Mouse (Mus musculus) stomach, embryonic 15.5 days (tissue): Measurements from ENCODE around the gene Anln. TPM values are rescaled to one million over a fixed set of nuclear protein-coding genes. Genes with fewer than 3 reads are reported as not detected.
A peak's percentile ranks its signal among the peaks of the same experiment; 100 is the strongest.
"Not testable (repeated sequence)": the region's sequence is repeated elsewhere in the genome, so short reads cannot be mapped to it uniquely, and the experiment has no call there.

Experiments used
- ATAC-seq: fragments of 200-750 bp; cut with Nextera tagmentation; 2 replicates; pipeline ENCODE4 v1.8.0; 2017; ENCODE audit warnings: low read depth, moderate number of reproducible peaks, moderate TSS enrichment; ENCODE audit not compliant: insufficient read depth, low FRiP score
- H3K27ac ChIP-seq: fragments of 300-500 bp; sonication (generic); 2 replicates; pipeline ENCODE4 v1.5.1; 2015; ENCODE audit warnings: mild to moderate bottlenecking, inconsistent platforms
- H3K27me3 ChIP-seq: fragments of 300-500 bp; sonication (generic); replicated peaks from 2 replicates; pipeline ENCODE4 v1.6.1; 2015; ENCODE audit warnings: inconsistent platforms
- H3K36me3 ChIP-seq: fragments of 300-500 bp; sonication (generic); 2 replicates; pipeline ENCODE4 v1.6.1; 2015; ENCODE audit warnings: inconsistent platforms
- H3K4me1 ChIP-seq: fragments of 300-500 bp; sonication (generic); 2 replicates; pipeline ENCODE4 v1.6.1; 2015; ENCODE audit warnings: inconsistent platforms
- H3K4me2 ChIP-seq: fragments of 300-500 bp; sonication (generic); 2 replicates; pipeline ENCODE4 v1.6.1; 2015; ENCODE audit warnings: mild to moderate bottlenecking, inconsistent platforms
- H3K4me3 ChIP-seq: fragments of 300-500 bp; sonication (generic); replicated peaks from 2 replicates; pipeline ENCODE4 v1.5.1; 2015; ENCODE audit warnings: inconsistent platforms
- H3K9ac ChIP-seq: fragments of 300-500 bp; sonication (generic); 2 replicates; pipeline ENCODE4 v1.6.1; 2015; ENCODE audit warnings: inconsistent platforms
- H3K9me3 ChIP-seq: fragments of 300-500 bp; sonication (generic); 2 replicates; pipeline ENCODE4 v1.6.1; 2016; ENCODE audit warnings: inconsistent platforms
- WGBS: fragments of 180-500 bp; shearing (Covaris S2); methylation state at CpG from one replicate; pipeline ENCODE4 v1.1.7; 2015; 5-methylcytosine and 5-hydroxymethylcytosine counted together
- polyA plus RNA-seq: library from polyadenylated mRNA; unstranded; fragments of >200 nt; fragmentation: Nextera tagmentation; extraction: Ambion mirVana; gene quantifications from 2 replicates; pipeline ENCODE4 v1.2.1, GENCODE M21; 2015

Gene Anln
- polyA plus RNA-seq, 1 experiment from 2014 or later: 47.9 TPM

DNA sequence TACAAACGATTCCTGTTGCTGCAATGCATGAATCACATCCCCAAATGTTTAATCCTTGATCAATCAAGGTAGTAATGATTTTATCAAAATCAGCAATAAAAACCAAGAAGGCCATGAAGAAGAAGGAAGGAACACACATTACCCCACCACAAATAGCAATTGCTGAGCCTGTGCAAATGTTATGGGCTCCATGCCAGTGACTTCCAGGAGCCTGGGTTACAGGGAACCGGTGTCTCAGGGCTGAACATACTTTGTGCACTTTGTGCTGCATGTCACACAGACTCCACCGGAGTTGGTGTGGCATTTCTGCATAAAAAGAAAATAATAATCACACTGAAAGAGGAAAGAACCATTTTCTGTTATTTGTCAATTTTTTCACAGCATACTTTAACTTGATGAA, 74.9 kb downstream of the Anln start:
- H3K4me3 ChIP-seq: no peak overlapping the region
- no peak for ATAC-seq
- no peaks in the 10 kb centered on the region for H3K36me3 ChIP-seq
- H3K9ac ChIP-seq: no peak overlapping the region
- no peaks in the 10 kb centered on the region for H3K9me3 ChIP-seq
- H3K4me1 ChIP-seq: no peaks in the 10 kb centered on the region
- H3K4me2 ChIP-seq: no peak overlapping the region
- no peak overlapping the region for H3K27ac ChIP-seq
- WGBS: 74% methylated on average over 3 of the region's 3 CpGs
- H3K27me3 ChIP-seq: no peaks in the 10 kb centered on the region

DNA sequence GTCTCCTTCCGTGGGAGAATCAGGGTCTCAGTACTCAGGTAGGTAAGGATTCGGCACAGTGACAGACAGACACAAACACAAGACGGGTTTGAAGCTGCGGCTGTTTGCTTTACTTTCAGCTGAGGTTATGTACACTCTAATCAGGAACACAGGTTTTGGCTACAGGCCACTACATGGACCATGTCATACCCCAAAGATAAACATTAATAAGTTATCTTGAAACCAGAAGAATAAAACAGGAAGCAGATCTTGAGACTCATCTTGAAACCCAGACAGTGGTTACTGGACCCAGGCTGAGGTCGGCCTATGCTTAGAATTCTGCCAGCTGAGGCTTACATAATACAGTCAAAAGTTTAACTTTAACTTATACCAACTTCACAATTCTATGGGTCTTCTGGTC, 75.8 kb downstream of the Anln start:
- H3K4me1 ChIP-seq: no peaks in the 10 kb centered on the region

DNA sequence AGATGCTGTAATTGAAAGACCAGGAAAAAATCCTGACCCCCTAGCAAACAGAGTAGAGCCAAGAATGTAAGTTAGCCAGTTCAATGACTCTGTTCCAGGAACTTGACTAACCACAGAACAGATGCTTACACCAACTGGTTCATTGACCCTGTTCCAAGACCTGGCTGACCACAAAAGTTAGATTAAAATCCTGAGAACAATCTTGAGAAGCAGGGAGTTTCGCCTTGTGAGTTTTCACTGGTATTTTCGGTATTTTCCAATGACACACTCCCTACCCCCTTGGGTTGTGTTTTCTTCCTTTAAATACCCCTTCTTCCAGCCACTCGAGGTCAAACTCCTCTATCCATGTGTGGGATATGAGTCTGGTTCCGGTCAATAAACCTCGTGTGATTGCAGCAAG, 79.3 kb downstream of the Anln start:
- Histone ChIP-seq H3K27ac (no peak overlapping the region), H3K4me3 (no peak overlapping the region), H3K36me3 (peaks cover 5% of the 10 kb centered on the region; the same call in 1 of the 2 replicates), H3K27me3 (no peaks in the 10 kb centered on the region), H3K9ac (no peak overlapping the region), H3K4me1 (peaks cover 7% of the 10 kb centered on the region; the same call in 1 of the 2 replicates), H3K9me3 (no peaks in the 10 kb centered on the region), H3K4me2 (no peak overlapping the region)
- WGBS: 88% methylated on average over 5 of the region's 5 CpGs
- no peak for ATAC-seq

More for the DNA sequence above, 75.8 kb downstream of the Anln start:
- Histone ChIP-seq H3K9me3 (no peaks in the 10 kb centered on the region), H3K27me3 (no peaks in the 10 kb centered on the region), H3K36me3 (no peaks in the 10 kb centered on the region), H3K4me2 (no peak overlapping the region), H3K4me3 (no peak overlapping the region), H3K9ac (no peak overlapping the region), H3K27ac (no peak overlapping the region)
- ATAC-seq: no peak
- 65% methylated on average over 5 of the region's 5 CpGs for WGBS

DNA sequence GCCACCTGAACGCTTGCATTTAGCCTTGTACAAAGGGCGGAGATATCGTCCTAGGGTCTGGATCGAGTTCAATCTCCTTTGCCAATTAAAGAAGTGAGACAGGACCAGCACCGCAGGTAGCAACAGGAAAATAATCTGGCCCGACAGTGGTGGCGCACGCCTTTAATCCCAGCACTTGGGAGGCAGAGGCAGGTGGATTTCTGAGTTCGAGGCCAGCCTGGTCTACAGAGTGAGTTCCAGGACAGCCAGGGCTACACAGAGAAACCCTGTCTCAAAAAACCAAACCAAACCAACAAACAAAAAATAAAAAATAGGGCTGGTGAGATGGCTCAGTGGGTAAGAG, 81.1 kb downstream of the Anln start:
- H3K4me1 ChIP-seq, ATAC-seq, H3K9me3 ChIP-seq, H3K27me3 ChIP-seq: not testable (repeated sequence)
- Histone ChIP-seq H3K4me2 (peak overlapping the region; percentile 91), H3K4me3 (peak overlapping the region; percentile 95), H3K27ac (peak overlapping the region; percentile 18; the same call in 1 of the 2 replicates), H3K9ac (peak overlapping the region; percentile 90; the same call in 1 of the 2 replicates), H3K36me3 (peaks cover 11% of the 10 kb centered on the region)
- 16% methylated on average over 9 of the region's 9 CpGs for WGBS

DNA sequence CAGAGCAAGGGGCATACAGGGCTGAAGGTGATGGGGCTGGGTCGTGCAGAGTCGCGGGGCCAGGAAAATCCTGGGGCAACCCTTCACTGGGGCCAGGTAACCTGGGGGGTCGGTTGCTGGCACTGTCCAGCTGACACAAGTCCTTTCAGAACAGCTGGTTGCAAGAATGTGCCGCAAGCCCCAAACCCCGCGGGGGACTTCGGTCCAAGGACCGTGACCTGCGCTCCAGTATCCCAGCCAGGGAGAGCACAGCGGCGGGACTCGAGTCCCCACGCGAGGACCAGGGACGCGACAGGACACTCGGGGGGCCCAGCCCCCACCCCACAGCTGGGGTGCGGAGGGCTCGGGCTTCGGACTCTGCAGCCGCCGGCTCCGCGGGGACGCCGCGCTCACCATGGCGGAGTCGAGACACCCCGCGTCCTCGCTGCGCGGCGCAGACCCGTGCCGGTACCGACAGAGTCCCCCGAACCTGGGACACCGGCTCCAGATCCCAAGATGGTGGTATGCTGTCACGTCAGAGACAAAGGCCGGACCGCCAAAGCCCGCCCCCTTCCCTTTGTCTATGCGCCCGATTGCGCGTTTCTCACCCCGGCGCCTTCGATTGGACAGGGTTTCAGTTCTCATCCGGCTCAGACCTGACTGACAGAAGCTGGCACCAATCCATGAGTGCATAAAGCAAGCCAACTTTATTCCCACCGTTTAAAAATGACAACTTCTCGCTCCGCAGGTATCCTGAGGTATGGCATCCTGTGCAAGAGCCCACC, 81.7 kb downstream of the Anln start, which contains the start of gene Zfp810:
Gene Zfp810, minus strand, starts transcription at position 493 of the 764 bp plus-strand sequence.
- peak; percentile 98 for ATAC-seq
- under 1% methylated on average over 56 of the region's 56 CpGs for WGBS
- Histone ChIP-seq H3K36me3 (peaks cover 13% of the 10 kb centered on the region), H3K9me3 (no peaks in the 10 kb centered on the region), H3K27ac (peak within 1 kb of the TSS; percentile 48), H3K27me3 (no peaks in the 10 kb centered on the region), H3K4me1 (peaks cover 7% of the 10 kb centered on the region; the same call in 1 of the 2 replicates), H3K4me3 (peak within 1 kb of the TSS; percentile 95), H3K9ac (peak within 1 kb of the TSS; percentile 90), H3K4me2 (peak within 1 kb of the TSS; percentile 91)

DNA sequence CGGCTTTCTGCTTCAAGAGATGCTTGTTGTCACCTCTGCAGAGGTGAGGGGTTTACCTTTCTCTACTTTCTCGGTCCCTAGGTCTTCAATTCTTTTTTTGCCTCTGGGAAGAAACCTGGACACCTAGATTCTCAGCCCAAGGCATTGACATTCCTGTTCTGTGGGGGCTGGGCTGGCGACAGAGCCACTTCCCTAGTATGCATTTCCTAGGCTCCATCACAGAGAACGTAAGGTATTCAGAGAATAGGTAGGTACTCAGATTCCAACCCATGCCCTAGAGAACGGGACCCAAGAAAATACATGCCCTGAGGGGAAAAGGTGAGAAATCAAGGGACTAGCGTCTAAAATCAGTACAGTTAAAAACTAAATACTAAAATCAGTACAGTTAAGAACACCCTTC, 82.3 kb downstream of the Anln start:
- H3K27ac ChIP-seq: peak overlapping the region; percentile 48; the same call in 1 of the 2 replicates

DNA sequence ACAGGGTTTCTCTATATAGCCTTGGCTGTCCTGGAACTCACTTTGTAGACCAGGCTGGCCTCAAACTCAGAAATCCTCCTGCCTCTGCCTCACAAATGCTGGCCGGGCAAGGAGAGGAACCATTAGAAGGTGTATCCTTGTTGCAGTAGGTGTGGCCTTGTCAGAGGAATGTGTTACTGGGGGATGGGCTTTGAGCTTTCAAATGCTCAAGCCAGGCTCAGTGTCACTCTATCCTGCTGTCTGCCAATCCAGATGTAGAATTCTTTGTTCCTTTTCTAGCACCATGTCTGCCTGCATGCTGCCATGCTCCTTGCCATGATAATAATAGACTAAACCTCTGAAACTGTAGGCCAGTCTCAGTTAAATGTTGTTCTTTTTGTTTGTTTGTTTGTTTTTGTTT, 86.8 kb downstream of the Anln start:
- ATAC-seq: no peak
- Histone ChIP-seq H3K36me3 (peaks cover 35% of the 10 kb centered on the region), H3K27ac (no peak overlapping the region), H3K9ac (no peak overlapping the region), H3K9me3 (no peaks in the 10 kb centered on the region), H3K27me3 (no peaks in the 10 kb centered on the region), H3K4me3 (no peak overlapping the region), H3K4me2 (no peak overlapping the region), H3K4me1 (peaks cover 7% of the 10 kb centered on the region; the same call in 1 of the 2 replicates)
- 94% methylated on average over 1 of the region's 1 CpGs for WGBS

More for the DNA sequence above, 82.3 kb downstream of the Anln start:
- no peaks in the 10 kb centered on the region for H3K9me3 ChIP-seq
- 13% methylated on average over 6 of the region's 6 CpGs for WGBS
- peaks cover 13% of the 10 kb centered on the region for H3K36me3 ChIP-seq
- H3K9ac ChIP-seq: peak overlapping the region; percentile 90
- H3K4me3 ChIP-seq: peak overlapping the region; percentile 95
- peak overlapping the region; percentile 91 for H3K4me2 ChIP-seq
- H3K27me3 ChIP-seq: no peaks in the 10 kb centered on the region
- no peak for ATAC-seq
- peaks cover 7% of the 10 kb centered on the region; the same call in 1 of the 2 replicates for H3K4me1 ChIP-seq

Other genes starting within 250 kb of the Anln start
- gene Pigyl, start 232.3 kb downstream of the Anln start, polyA plus RNA-seq: 88.6 and 97.2 TPM in 2 replicates
- 1.7 and 1.9 TPM in 2 replicates for gene Zfp872, start 201.1 kb downstream of the Anln start, polyA plus RNA-seq
- 31.1 and 33.5 TPM in 2 replicates for gene Zfp809, start 163.5 kb downstream of the Anln start, polyA plus RNA-seq
- 3.9 and 4.4 TPM in 2 replicates for gene Zfp599, start 129.3 kb downstream of the Anln start, polyA plus RNA-seq
- gene Zfp810, start 81.5 kb downstream of the Anln start, polyA plus RNA-seq: 15.7 and 20.1 TPM in 2 replicates
- gene 9530077C05Rik, start 22.3 kb upstream of the Anln start, polyA plus RNA-seq: 4.0 and 5.6 TPM in 2 replicates
- gene Gm17545, start 65.1 kb upstream of the Anln start, polyA plus RNA-seq: not detected in 2 replicates
- gene Rp9, start 80.6 kb upstream of the Anln start, polyA plus RNA-seq: 79.5 and 81.0 TPM in 2 replicates
- gene Bbs9, start 86.5 kb upstream of the Anln start, polyA plus RNA-seq: 9.9 and 12.4 TPM in 2 replicates